Mouse (Mus musculus): ENCODE data around the gene P2ry4.

Gene P2ry4

GRCm38 (mm10) chrX:100594791-100595190, at the start of gene P2ry4:
P2ry4 (minus strand) TSS chrX:100594869.
- DNase-seq (ENCODE audit: extremely low spot score): no peak

- no peak for DNase-seq (ENCODE audit: extremely low spot score)
Measured at GRCm38 (mm10) chrX:100638477-100638876, 43.8 kb upstream of the P2ry4 start.

GRCm38 (mm10) chrX:100629076-100629475, 34.4 kb upstream of the P2ry4 start:
- DNase-seq (ENCODE audit: extremely low spot score): no peak

GRCm38 (mm10) chrX:100625802-100626793, 31.4 kb upstream of the P2ry4 start, which contains the start of gene Pdzd11:
Pdzd11 (minus strand) TSS chrX:100626568.
- peak; percentile 80 for DNase-seq (ENCODE audit: extremely low spot score)

DNA sequence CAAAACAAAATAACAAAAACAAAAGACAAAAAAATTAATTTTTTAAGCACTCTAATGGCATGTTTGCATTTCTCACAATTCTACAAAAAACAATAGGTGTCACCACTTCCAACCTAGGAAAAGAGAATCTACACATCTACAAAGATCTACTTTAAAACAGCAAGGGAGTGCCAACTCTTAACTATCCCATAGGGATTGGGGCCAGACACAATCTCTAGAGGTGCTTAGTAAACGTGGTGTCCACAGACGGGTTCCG, 30.8 kb upstream of the P2ry4 start, which contains the start of gene Kif4:
Gene Kif4, plus strand, starts transcription at position 192 of the 256 bp plus-strand sequence.
- DNase-seq (ENCODE audit: extremely low spot score): no peak

DNA sequence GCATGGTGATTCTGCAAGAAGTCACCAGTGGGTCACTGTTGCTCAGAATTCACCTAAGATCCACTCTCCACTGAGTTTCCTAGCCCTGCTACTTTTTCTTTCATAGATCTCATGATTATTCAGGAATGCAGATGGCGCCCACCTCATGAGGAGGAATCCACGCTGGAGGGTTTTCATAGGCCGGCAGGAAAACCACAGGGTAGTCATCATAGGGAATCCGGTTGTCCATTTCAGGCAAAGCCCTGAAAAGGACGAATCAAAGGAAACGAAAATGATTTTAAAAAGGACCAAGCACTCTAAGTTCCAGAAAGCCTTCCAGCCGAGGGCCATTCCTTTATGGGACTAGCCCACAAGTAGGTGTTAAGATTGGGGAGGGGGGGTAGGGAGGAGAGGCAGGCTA, 30.5 kb upstream of the P2ry4 start:
- DNase-seq (ENCODE audit: extremely low spot score): peak; percentile 0

GRCm38 (mm10) chrX:100624242-100624641, 29.6 kb upstream of the P2ry4 start:
- no peak for DNase-seq (ENCODE audit: extremely low spot score)

- no peak for DNase-seq (ENCODE audit: extremely low spot score)
Measured at GRCm38 (mm10) chrX:100621366-100621765, 26.7 kb upstream of the P2ry4 start.

DNA sequence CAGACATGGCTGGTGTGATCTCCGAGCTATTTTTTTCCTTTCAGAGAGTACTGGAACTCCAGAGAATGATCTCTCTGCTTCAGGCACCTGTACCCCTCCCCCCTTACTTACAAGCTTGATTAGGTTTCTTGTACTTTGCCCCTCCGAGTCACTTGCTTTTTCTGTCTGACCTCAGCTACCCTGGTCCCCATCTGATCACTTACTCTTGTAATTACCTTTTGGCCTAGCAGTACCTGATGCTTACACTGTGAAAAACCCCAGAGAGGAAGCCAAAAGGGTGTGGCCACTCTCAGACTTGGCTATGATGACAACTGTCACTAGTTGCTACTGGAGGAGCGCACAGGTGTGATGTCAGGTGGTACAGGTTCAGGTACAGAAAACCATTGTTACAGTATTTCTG, 23.8 kb upstream of the P2ry4 start:
- DNase-seq (ENCODE audit: extremely low spot score): no peak

DNA sequence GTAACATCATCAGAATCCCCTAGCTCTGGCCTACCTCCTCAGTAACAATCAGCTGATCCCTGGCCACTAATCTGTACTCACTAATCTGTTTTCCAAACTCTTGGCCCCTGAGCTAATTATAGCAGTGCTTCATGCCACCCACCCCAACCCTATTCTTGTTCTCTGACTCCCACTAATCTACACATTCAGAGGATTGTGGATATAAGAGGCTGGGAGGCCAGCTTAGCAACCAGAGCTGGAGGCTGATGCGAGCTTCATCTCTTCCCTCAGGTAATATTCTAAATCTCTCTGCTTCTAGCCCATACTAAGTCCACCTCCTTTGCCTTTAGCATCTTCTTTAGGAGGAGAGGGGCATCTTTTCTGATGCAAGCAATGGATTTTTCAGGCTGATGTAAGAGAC, 10.6 kb upstream of the P2ry4 start, which contains the start of gene Arr3:
Gene Arr3, plus strand, starts transcription at position 184 of the 400 bp plus-strand sequence.
- no peak for DNase-seq (ENCODE audit: extremely low spot score)

GRCm38 (mm10) chrX:100599755-100600154, 5.1 kb upstream of the P2ry4 start:
- DNase-seq (ENCODE audit: extremely low spot score): no peak

- peak; percentile 24 for DNase-seq (ENCODE audit: extremely low spot score)
Measured at GRCm38 (mm10) chrX:100597439-100597838, 2.8 kb upstream of the P2ry4 start.

GRCm38 (mm10) chrX:100571951-100572350, 22.7 kb downstream of the P2ry4 start, which contains the start of gene Awat1:
Awat1 (plus strand) TSS chrX:100572251.
- no peak for DNase-seq (ENCODE audit: extremely low spot score)

- DNase-seq (ENCODE audit: extremely low spot score): no peak
Measured at GRCm38 (mm10) chrX:100565696-100566095, 29.0 kb downstream of the P2ry4 start.

GRCm38 (mm10) chrX:100556026-100556425, 38.6 kb downstream of the P2ry4 start:
- DNase-seq (ENCODE audit: extremely low spot score): no peak
